Mouse (Mus musculus) E14TG2a.4 (cell line): ENCODE measurements around the gene Rassf1.

Experiments used
- CTCF ChIP-seq: conservative IDR thresholded peaks from 2 replicates; pipeline ENCODE4 v1.5.1; 2014; ENCODE audit warnings: low read length
- NANOG ChIP-seq: IDR thresholded peaks from 2 replicates; pipeline ENCODE4 v1.6.1; 2014; ENCODE audit warnings: borderline replicate concordance, low read length, mixed read lengths
- POU5F1 ChIP-seq: IDR thresholded peaks from 2 replicates; pipeline ENCODE4 v1.6.1; 2014; ENCODE audit warnings: low read length, borderline replicate concordance

DNA sequence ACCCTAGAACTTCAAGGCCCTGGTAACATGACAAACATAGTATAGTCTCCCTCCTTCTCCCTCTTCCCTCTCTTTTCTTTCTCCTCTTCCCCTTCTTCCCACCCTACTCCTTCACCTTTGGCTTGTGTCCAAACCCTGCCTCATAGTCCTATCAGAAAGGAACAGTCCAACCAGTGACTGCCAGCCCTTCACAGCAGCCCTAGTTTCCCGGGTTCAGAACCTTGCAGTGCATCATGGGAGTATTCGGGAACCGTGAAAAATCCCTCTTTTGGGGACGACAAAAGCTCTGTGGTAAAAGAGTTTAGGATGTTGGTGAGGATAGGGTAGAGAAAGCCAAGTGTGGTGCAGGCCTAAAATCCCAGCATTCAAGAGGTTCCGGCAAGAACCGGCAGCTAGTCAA lies 31.0 kb upstream of the Rassf1 start:
- TF ChIP-seq CTCF (no peak), POU5F1 (no peak), NANOG (no peak)
